Mouse (Mus musculus): Measurements from ENCODE around the gene Chaf1b. TPM values are rescaled to one million over a fixed set of nuclear protein-coding genes. Genes with fewer than 3 reads are reported as not detected.

Chaf1b gene
- polyA plus RNA-seq, 1 experiment, result 19.3 TPM

DNA sequence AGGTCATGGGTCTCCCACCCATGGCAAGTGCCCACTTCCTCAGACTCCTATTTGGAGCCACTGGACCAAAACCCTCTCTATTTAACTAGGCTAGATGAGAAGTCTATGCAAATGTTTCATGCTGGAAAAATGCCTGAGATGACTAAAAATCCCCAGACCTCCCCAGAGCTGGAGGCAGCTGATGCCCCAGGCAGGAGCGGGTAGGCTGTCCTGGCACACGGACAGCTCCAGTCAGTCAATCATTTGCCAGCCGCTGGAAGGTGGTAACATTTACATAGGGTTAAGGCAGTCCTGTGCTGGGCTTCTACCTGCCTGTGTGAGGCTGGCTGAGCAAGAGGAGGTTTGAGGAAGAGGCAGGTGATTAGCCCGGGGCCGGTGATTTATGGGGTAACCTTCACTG, 28.5 kb downstream of the Chaf1b start:
- Histone ChIP-seq H3K4me3 (ENCODE audit: insufficient read depth, low read length) (no peak overlapping the region), H3K27ac (ENCODE audit: insufficient read depth, low read length) (0 out of 2 replicates have a peak overlapping the region, but pooled peaks have one; percentile 28), H3K4me1 (ENCODE audit: control insufficient read depth, insufficient read depth, low read length) (0 out of 2 replicates have a peak, but pooled peaks cover 2% of the 10 kb centered on the region)
- TF ChIP-seq POLR2A (IDR thresholded peaks at IDR 0.05; ENCODE audit: low read depth, low read length), result no peak
- no peak for TF ChIP-seq CTCF (IDR thresholded peaks at IDR 0.05; ENCODE audit: borderline replicate concordance, insufficient read depth, low read length)

DNA sequence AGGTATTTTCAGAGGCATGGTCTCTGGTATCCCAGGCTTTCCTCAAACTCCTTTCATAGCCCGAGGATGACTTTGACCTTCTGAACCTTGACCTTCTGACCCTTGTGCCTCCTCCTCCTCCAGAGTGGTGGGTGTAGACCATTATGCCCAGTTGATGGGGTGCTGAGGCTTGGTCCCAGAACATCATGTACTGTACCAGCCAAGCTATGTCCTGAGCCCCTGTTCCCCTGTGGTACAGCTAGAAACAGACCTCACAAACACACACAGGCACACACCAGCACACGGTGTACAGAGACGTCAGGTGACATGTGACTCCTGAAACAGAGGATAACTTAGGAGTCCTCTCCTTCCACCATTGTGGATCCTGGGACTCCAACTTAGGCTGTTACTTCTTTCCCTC, 29.1 kb downstream of the Chaf1b start:
- Histone ChIP-seq H3K4me3 (ENCODE audit: insufficient read depth, low read length) (no peak overlapping the region), H3K27ac (ENCODE audit: insufficient read depth, low read length) (no peak overlapping the region), H3K4me1 (ENCODE audit: control insufficient read depth, insufficient read depth, low read length) (0 out of 2 replicates have a peak, but pooled peaks cover 2% of the 10 kb centered on the region)
- no peak for TF ChIP-seq CTCF (IDR thresholded peaks at IDR 0.05; ENCODE audit: borderline replicate concordance, insufficient read depth, low read length)
- no peak for TF ChIP-seq POLR2A (IDR thresholded peaks at IDR 0.05; ENCODE audit: low read depth, low read length)

DNA sequence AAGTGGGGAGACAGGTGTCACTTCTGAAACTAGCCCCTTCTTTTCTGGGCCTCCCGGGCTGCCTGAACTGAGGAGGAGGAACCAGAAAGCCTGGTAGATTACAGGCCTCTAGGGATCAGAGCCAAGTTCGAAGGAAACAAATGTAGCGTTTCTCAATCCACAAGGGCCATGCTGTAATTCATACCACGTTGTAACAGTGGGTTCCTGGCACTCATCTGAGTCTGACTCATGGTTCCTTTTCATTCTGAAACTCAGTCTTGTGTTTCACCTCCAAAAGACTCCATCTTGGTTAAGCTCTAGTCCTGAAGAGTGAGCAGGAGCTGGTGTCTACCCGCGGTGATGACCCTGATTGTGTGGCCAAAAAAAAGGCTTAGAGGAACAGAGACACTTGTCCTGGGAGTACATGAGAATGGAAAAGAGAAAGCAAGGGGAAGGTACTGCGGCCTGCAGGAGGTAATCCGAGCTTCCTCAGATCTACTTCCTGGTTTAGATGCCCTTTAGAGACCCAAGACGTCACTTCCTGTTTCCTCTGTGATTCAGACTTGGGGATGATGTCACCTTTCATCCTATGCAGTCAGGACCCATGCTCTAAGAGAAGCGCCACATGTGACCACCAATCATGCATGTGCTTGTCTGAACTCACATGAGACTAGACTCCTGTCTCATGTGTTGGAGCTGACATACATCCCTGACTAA, 30.3 kb downstream of the Chaf1b start:
- no peak for TF ChIP-seq POLR2A (IDR thresholded peaks at IDR 0.05; ENCODE audit: low read depth, low read length)
- no peak for TF ChIP-seq CTCF (IDR thresholded peaks at IDR 0.05; ENCODE audit: borderline replicate concordance, insufficient read depth, low read length)
- H3K4me3 ChIP-seq (ENCODE audit: insufficient read depth, low read length), result no peak overlapping the region
- H3K4me1 ChIP-seq (ENCODE audit: control insufficient read depth, insufficient read depth, low read length), result 0 out of 2 replicates have a peak, but pooled peaks cover 2% of the 10 kb centered on the region
- peak overlapping the region; percentile 87 for H3K27ac ChIP-seq (ENCODE audit: insufficient read depth, low read length)

DNA sequence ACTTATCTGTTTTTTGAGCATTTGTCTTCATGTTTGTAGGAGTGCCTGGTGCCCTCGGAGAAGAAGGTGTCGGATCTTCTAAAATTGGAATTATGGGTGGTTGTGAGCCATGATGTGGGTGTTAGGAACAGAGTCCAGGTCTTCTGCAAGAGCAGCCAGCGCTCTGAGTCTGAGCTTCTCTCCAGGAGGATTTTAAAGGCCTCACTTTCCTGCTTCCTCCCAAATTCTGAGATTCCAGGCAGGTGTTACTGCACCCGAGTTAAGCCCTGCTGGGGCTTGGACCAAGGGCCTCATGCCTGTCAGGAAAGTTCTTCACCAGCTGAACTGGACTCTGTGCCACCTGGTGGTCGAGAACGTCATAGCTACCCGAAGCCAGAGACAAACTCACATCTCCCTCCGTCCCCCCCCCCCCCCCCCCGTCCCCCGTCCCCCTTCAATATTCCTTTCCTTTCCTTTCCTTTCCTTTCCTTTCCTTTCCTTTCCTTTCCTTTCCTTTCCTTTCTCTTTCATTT, 31.7 kb downstream of the Chaf1b start:
- TF ChIP-seq POLR2A (IDR thresholded peaks at IDR 0.05; ENCODE audit: low read depth, low read length) (no peak), CTCF (IDR thresholded peaks at IDR 0.05; ENCODE audit: borderline replicate concordance, insufficient read depth, low read length) (peak; percentile 44; the same call in 1 of the 2 replicates)
- Histone ChIP-seq H3K4me1 (ENCODE audit: control insufficient read depth, insufficient read depth, low read length) (0 out of 2 replicates have a peak, but pooled peaks cover 2% of the 10 kb centered on the region), H3K27ac (ENCODE audit: insufficient read depth, low read length) (no peak overlapping the region), H3K4me3 (ENCODE audit: insufficient read depth, low read length) (no peak overlapping the region)

GRCm38 (mm10) chr16:93917712-93918678, 34.3 kb downstream of the Chaf1b start:
- H3K4me1 ChIP-seq (ENCODE audit: control insufficient read depth, insufficient read depth, low read length), result 0 out of 2 replicates have a peak, but pooled peaks cover 2% of the 10 kb centered on the region
- TF ChIP-seq POLR2A (IDR thresholded peaks at IDR 0.05; ENCODE audit: low read depth, low read length) (no peak), CTCF (IDR thresholded peaks at IDR 0.05; ENCODE audit: borderline replicate concordance, insufficient read depth, low read length) (peak; percentile 34)
- no peak overlapping the region for H3K27ac ChIP-seq (ENCODE audit: insufficient read depth, low read length)
- no peak overlapping the region for H3K4me3 ChIP-seq (ENCODE audit: insufficient read depth, low read length)

DNA sequence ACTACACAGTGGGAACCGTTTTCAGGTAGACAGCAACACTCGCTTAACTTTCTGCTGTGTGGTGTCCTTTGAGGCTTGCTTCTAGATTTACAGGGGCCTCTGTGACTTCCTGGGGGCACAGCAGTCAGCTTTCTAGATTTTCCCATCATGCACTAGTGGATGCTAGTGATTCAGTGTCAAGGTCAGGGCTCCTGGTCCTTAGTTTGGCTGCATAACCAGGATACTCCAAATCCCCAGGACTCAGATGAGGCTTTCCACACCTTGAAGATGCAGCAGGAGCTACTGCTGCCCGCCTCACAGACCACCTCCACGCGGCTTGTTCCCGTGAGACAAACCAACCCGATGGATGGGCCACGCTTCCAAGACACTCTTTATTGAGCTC, 35.0 kb downstream of the Chaf1b start:
- 0 out of 2 replicates have a peak, but pooled peaks cover 2% of the 10 kb centered on the region for H3K4me1 ChIP-seq (ENCODE audit: control insufficient read depth, insufficient read depth, low read length)
- H3K27ac ChIP-seq (ENCODE audit: insufficient read depth, low read length), result no peak overlapping the region
- TF ChIP-seq POLR2A (IDR thresholded peaks at IDR 0.05; ENCODE audit: low read depth, low read length) (no peak), CTCF (IDR thresholded peaks at IDR 0.05; ENCODE audit: borderline replicate concordance, insufficient read depth, low read length) (no peak)
- no peak overlapping the region for H3K4me3 ChIP-seq (ENCODE audit: insufficient read depth, low read length)

DNA sequence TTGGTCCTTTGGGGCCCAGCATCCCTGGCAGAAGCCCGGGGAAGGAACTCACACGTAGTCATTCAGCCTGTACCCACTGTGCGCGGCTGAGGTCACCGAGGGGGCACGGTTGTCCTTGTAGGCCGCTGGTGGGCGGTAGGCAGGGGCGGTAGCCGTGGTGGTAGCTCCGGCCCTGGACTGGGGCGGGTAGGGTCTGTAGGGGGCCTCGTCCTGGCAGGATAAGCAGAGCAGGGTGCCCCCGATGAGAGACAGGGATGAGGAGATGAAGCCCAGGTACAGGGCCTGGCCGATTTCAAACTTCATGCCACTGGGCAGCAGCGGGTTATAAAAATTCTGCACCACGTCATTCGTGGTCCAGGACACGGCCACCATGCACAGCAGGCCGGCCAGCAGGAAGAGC, 35.5 kb downstream of the Chaf1b start:
- H3K4me3 ChIP-seq (ENCODE audit: insufficient read depth, low read length), result no peak overlapping the region

DNA sequence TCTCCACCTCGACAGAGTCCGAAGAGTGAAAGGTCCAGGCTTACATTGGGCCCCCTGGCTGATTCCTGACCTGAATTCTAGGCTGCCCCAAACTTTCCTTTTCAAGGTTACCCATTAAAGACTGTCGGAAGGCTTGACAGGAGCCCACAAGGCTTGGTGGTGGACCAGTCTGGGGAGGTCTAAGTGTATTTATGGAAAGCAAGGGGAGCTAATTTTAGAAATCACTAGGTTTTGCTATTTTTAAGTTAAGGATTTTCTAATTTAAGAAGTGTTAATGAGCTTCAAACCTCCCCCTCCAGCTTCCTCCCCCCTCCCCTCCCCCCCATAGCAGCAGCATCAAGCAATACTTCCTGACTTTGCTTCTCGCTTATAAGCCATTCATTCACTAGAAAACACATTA, 37.0 kb downstream of the Chaf1b start:
- no peaks in the 10 kb centered on the region for H3K4me1 ChIP-seq (ENCODE audit: control insufficient read depth, insufficient read depth, low read length)
- no peak overlapping the region for H3K4me3 ChIP-seq (ENCODE audit: insufficient read depth, low read length)
- no peak overlapping the region for H3K27ac ChIP-seq (ENCODE audit: insufficient read depth, low read length)
- TF ChIP-seq POLR2A (IDR thresholded peaks at IDR 0.05; ENCODE audit: low read depth, low read length) (no peak), CTCF (IDR thresholded peaks at IDR 0.05; ENCODE audit: borderline replicate concordance, insufficient read depth, low read length) (no peak)

More for the DNA sequence above, 35.5 kb downstream of the Chaf1b start:
- TF ChIP-seq CTCF (IDR thresholded peaks at IDR 0.05; ENCODE audit: borderline replicate concordance, insufficient read depth, low read length) (no peak), POLR2A (IDR thresholded peaks at IDR 0.05; ENCODE audit: low read depth, low read length) (no peak)
- Histone ChIP-seq H3K4me1 (ENCODE audit: control insufficient read depth, insufficient read depth, low read length) (0 out of 2 replicates have a peak, but pooled peaks cover 2% of the 10 kb centered on the region), H3K27ac (ENCODE audit: insufficient read depth, low read length) (no peak overlapping the region)

- Histone ChIP-seq H3K27ac (ENCODE audit: insufficient read depth, low read length) (no peak overlapping the region), H3K4me1 (ENCODE audit: control insufficient read depth, insufficient read depth, low read length) (no peaks in the 10 kb centered on the region), H3K4me3 (ENCODE audit: insufficient read depth, low read length) (no peak overlapping the region)
- TF ChIP-seq CTCF (IDR thresholded peaks at IDR 0.05; ENCODE audit: borderline replicate concordance, insufficient read depth, low read length) (no peak), POLR2A (IDR thresholded peaks at IDR 0.05; ENCODE audit: low read depth, low read length) (no peak)
These were observed 39.2 kb downstream of the Chaf1b start for GRCm38 (mm10) chr16:93922835-93923389.

Measured in embryonic fibroblast, embryonic 13.5 days (primary cell).